Mouse (Mus musculus) heart, embryonic 16.5 days (tissue): ENCODE results near the gene Ccdc138. TPM values are rescaled to one million over a fixed set of nuclear protein-coding genes. Genes with fewer than 3 reads are reported as not detected.
A peak's percentile ranks its signal among the peaks of the same experiment; 100 is the strongest.
"Not testable (repeated sequence)": the region's sequence is repeated elsewhere in the genome, so short reads cannot be mapped to it uniquely, and the experiment has no call there.

Source experiments
- ATAC-seq: fragments of 200-750 bp; cut with Nextera tagmentation; replicated peaks from 2 replicates; pipeline ENCODE4 v1.8.0; 2017; ENCODE audit warnings: moderate number of reproducible peaks; ENCODE audit not compliant: insufficient read depth, low FRiP score; ENCODE audit errors: extremely low read depth
- H3K27ac ChIP-seq: fragments of 300-500 bp; sonication (generic); 2 replicates; pipeline ENCODE4 v1.5.1; 2014; ENCODE audit warnings: mild to moderate bottlenecking, low read length, control low read depth, moderate library complexity
- H3K27me3 ChIP-seq: fragments of 300-500 bp; sonication (generic); 2 replicates; pipeline ENCODE4 v1.6.1; 2014; ENCODE audit warnings: low read length, mixed read lengths; ENCODE audit not compliant: control insufficient read depth, insufficient read depth
- H3K36me3 ChIP-seq: fragments of 300-500 bp; sonication (generic); 2 replicates; pipeline ENCODE4 v1.6.1; 2014; ENCODE audit not compliant: control insufficient read depth, insufficient read depth
- H3K4me1 ChIP-seq: fragments of 300-500 bp; sonication (generic); 2 replicates; pipeline ENCODE4 v1.6.1; 2014; ENCODE audit warnings: low read length, mixed read lengths; ENCODE audit not compliant: control insufficient read depth, insufficient read depth
- H3K4me2 ChIP-seq: fragments of 300-500 bp; sonication (generic); 2 replicates; pipeline ENCODE4 v1.6.1; 2014; ENCODE audit warnings: low read depth, mild to moderate bottlenecking, control low read depth, low read length
- H3K4me3 ChIP-seq: fragments of 300-500 bp; sonication (generic); 2 replicates; pipeline ENCODE4 v1.5.1; 2014; ENCODE audit warnings: mild to moderate bottlenecking, control low read depth, low read length
- H3K9ac ChIP-seq: fragments of 300-500 bp; sonication (generic); 2 replicates; pipeline ENCODE4 v1.6.1; 2014; ENCODE audit warnings: low read length, control low read depth
- H3K9me3 ChIP-seq: fragments of 300-500 bp; sonication (generic); replicated peaks from 2 replicates; pipeline ENCODE4 v1.6.1; 2016; ENCODE audit warnings: low read length; ENCODE audit not compliant: control insufficient read depth
- WGBS: fragments of 180-500 bp; shearing (Covaris S2); extraction: QIAGEN DNeasy Blood & Tissue Kit; methylation state at CpG from one replicate; pipeline ENCODE4 v1.1.7; 2014; 5-methylcytosine and 5-hydroxymethylcytosine counted together
- polyA plus RNA-seq: library from polyadenylated mRNA; unstranded; fragments of >200 nt; fragmentation: Nextera tagmentation; extraction: Ambion mirVana; gene quantifications from 2 replicates; pipeline ENCODE4 v1.2.1, GENCODE M21; 2015

The Ccdc138 gene
- polyA plus RNA-seq, 1 experiment from 2014 or later, result 7.2 TPM

GRCm38 (mm10) chr10:58495637-58496036 is 2.1 kb upstream of the Ccdc138 start:
- Histone ChIP-seq H3K36me3 (peaks cover 36% of the 10 kb centered on the region), H3K4me2 (no peak overlapping the region), H3K9me3 (no peaks in the 10 kb centered on the region), H3K27ac (no peak overlapping the region), H3K27me3 (no peaks in the 10 kb centered on the region), H3K9ac (no peak overlapping the region), H3K4me3 (no peak overlapping the region), H3K4me1 (peaks cover 9% of the 10 kb centered on the region)
- no peak for ATAC-seq
- 85% methylated on average over 2 of the region's 2 CpGs for WGBS

DNA sequence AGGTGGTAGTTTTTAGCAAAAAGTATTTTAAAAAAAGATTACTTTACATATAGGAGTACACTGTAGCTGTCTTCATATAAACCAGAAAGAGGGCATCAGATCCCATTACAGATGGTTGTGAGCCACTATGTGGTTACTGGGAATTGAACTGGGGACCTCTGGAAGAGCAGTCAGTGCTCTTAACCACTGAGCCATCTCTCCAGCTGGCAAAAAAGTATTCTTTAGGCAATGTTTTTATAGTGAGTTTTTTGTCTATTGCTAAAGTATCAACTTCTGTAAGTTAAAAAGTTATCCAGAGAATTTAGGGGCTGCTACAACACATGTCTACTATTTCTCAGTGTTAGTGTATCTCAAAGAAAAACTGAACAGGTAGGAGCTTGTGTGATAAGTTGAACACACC is 1.0 kb upstream of the Ccdc138 start:
- no peak for ATAC-seq
- Histone ChIP-seq H3K27ac (no peak overlapping the region), H3K9ac (peak overlapping the region; percentile 76; the same call in 1 of the 2 replicates), H3K36me3 (peaks cover 26% of the 10 kb centered on the region), H3K4me1 (peaks cover 9% of the 10 kb centered on the region), H3K27me3 (no peaks in the 10 kb centered on the region), H3K4me2 (0 out of 2 replicates have a peak overlapping the region, but pooled peaks have one; percentile 65), H3K4me3 (no peak overlapping the region; the same call in 1 of the 2 replicates), H3K9me3 (no peaks in the 10 kb centered on the region)

DNA sequence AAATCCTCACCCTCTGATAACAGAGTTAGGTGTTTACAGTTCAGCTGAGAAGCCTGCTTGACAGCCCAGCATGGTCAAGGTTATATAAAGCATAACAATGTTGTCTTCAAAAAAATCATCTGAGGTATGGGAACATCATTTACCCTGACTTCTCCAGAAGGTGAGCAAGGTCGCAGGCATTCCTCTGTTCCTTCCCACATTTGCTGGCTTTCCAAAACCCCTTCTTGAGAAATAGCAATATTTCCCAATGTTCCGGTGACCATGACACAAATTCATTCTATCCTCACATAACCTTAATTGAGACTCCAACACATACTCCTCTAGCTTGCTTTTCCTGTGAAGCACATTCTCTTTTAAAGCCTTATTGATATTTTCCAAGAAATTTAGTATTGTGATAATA is 768 bp downstream of the Ccdc138 start:
- Histone ChIP-seq H3K27me3 (no peaks in the 10 kb centered on the region), H3K4me1 (peaks cover 9% of the 10 kb centered on the region), H3K27ac (peak overlapping the region; percentile 89), H3K9me3 (no peaks in the 10 kb centered on the region), H3K36me3 (peaks cover 11% of the 10 kb centered on the region), H3K4me3 (peak overlapping the region; percentile 79), H3K4me2 (peak overlapping the region; percentile 65), H3K9ac (peak overlapping the region; percentile 76)
- 51% methylated on average over 2 of the region's 2 CpGs for WGBS
- ATAC-seq, result no peak

GRCm38 (mm10) chr10:58529358-58529757 is 31.6 kb downstream of the Ccdc138 start:
- H3K4me3 ChIP-seq, result no peak overlapping the region
- no peak overlapping the region for H3K27ac ChIP-seq
- no peaks in the 10 kb centered on the region for H3K27me3 ChIP-seq
- no peak for ATAC-seq
- WGBS, result 79% methylated on average over 1 of the region's 1 CpGs
- no peak overlapping the region for H3K4me2 ChIP-seq
- no peaks in the 10 kb centered on the region for H3K4me1 ChIP-seq
- H3K9ac ChIP-seq, result no peak overlapping the region
- no peaks in the 10 kb centered on the region for H3K36me3 ChIP-seq
- no peaks in the 10 kb centered on the region for H3K9me3 ChIP-seq

DNA sequence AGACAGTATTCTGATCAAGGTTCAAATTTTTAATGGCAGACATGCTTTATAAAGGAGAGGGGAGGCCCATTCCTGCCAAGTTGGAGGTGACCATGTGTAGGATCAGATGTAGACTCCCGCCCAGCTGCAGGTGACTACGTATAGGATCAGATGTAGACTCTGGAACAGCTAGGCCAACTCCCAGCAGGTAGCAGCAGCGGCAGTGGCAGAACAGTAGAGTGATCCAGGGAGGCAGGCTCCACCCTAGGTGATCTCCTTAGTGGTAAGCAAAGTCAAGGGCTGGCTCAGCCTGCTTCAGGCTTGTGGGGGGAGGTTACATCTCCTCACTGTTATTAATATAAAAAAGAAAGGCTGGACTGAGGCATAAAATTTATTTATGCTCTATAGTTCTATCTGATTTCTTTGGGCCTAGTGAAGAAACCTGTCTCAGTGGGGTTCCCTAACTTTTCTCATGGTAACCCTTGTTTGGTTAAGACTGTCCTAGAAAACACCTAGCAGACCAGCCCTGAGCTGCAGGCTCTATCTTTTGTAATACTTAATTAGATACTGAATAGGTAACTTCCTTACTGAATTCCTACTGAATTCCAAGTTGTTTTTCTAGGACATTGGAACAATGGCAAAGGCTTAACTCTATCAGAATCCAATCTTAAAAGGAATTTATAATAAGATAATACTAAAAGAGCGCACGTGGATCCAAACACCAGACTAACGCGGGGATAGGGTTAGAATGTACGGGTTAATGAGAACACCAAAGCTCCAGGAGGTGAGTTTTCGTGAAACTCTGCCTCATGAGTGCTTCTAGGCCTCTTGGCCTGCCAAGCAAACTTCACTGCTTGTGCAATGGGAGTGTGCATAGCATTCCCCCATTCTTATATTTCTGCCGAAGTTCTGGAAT is 33.4 kb downstream of the Ccdc138 start:
- WGBS, result 88% methylated on average over 10 of the region's 10 CpGs
- H3K4me1 ChIP-seq, result no peaks in the 10 kb centered on the region
- ATAC-seq, result no peak
- H3K27ac ChIP-seq, result no peak overlapping the region
- no peaks in the 10 kb centered on the region for H3K27me3 ChIP-seq
- H3K9me3 ChIP-seq, result no peaks in the 10 kb centered on the region
- no peak overlapping the region for H3K9ac ChIP-seq
- H3K36me3 ChIP-seq, result no peaks in the 10 kb centered on the region
- no peak overlapping the region for H3K4me2 ChIP-seq
- no peak overlapping the region for H3K4me3 ChIP-seq

- Histone ChIP-seq H3K4me3 (no peak overlapping the region), H3K4me1 (no peaks in the 10 kb centered on the region), H3K9ac (no peak overlapping the region), H3K9me3 (no peaks in the 10 kb centered on the region), H3K27me3 (no peaks in the 10 kb centered on the region), H3K36me3 (no peaks in the 10 kb centered on the region), H3K4me2 (no peak overlapping the region), H3K27ac (no peak overlapping the region)
- no peak for ATAC-seq
- WGBS, result 90% methylated on average over 2 of the region's 2 CpGs
These were observed 34.4 kb downstream of the Ccdc138 start for GRCm38 (mm10) chr10:58532177-58532576.

DNA sequence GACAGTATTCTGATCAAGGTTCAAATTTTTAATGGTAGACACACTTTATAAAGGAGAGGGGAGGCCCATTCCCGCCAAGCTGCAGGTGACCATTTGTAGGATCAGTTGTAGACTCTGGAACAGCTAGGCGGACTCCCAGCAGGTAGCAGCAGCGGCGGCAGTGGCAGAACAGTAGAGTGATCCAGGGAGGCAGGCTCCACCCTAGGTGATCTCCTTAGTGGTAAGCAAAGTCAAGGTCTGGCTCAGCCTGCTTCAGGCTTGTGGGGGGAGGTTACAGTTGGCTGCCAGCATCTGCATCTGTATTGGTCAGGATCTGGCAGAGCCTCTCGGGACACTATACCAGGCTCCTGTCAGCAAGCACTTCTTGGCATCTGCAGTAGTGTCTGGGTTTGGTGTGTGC is 38.5 kb downstream of the Ccdc138 start:
- not testable (repeated sequence) for H3K4me2 ChIP-seq, H3K27me3 ChIP-seq, H3K9ac ChIP-seq, H3K4me1 ChIP-seq, H3K9me3 ChIP-seq, H3K27ac ChIP-seq, ATAC-seq, H3K36me3 ChIP-seq, H3K4me3 ChIP-seq
- WGBS, result 82% methylated on average over 5 of the region's 5 CpGs

DNA sequence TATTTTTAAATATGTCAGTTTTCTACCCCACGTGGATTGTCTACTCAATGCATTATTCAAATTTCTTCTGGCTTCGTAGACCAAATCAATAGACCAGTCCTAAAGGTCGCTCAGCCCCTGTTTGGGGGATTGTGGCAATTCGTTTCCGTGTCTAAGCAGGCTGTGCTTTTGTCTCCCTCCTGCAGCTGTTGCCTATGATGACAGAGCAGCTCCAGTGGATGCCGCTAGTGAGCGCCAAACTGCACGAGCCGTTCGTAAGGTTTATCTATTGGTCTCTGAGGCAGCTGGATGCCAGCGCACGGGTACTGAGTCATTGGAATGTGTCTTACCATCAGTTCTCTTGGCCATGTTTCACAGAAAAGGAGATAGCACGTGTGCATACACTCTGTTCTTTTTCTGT is 42.9 kb downstream of the Ccdc138 start:
- no peaks in the 10 kb centered on the region for H3K27me3 ChIP-seq
- H3K27ac ChIP-seq, result no peak overlapping the region
- no peak overlapping the region for H3K4me2 ChIP-seq
- no peak overlapping the region for H3K9ac ChIP-seq
- ATAC-seq, result no peak
- no peaks in the 10 kb centered on the region for H3K9me3 ChIP-seq
- peaks cover 4% of the 10 kb centered on the region for H3K4me1 ChIP-seq
- H3K36me3 ChIP-seq, result no peaks in the 10 kb centered on the region; the same call in 1 of the 2 replicates
- no peak overlapping the region for H3K4me3 ChIP-seq
- 55% methylated on average over 13 of the region's 13 CpGs for WGBS

DNA sequence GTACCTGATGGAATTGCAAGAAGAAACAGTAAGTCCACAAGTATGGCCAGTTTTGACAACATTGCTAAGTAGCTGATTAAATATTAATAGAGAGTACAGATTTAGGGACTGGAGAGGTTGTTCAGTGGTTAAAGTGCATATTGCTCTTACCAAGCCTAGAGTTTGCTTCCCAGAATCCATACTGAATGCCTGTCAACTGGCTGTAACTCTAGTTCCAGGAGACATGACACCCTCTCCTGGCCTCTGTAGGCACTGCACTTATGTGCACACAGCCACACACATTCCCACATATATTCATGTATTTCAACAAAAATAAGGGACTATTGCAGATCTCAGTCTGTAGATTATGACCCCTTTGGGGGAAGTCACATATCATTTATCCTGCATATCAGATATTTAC is 51.0 kb downstream of the Ccdc138 start:
- H3K36me3 ChIP-seq, result no peaks in the 10 kb centered on the region
- no peak for ATAC-seq
- H3K4me2 ChIP-seq, result no peak overlapping the region

More for the DNA sequence above, 51.0 kb downstream of the Ccdc138 start:
- Histone ChIP-seq H3K4me3 (no peak overlapping the region), H3K27ac (no peak overlapping the region), H3K9me3 (no peaks in the 10 kb centered on the region), H3K4me1 (no peaks in the 10 kb centered on the region), H3K27me3 (no peaks in the 10 kb centered on the region), H3K9ac (no peak overlapping the region)
